Mouse (Mus musculus): ENCODE data around the gene Thap3.

The Thap3 gene

DNA sequence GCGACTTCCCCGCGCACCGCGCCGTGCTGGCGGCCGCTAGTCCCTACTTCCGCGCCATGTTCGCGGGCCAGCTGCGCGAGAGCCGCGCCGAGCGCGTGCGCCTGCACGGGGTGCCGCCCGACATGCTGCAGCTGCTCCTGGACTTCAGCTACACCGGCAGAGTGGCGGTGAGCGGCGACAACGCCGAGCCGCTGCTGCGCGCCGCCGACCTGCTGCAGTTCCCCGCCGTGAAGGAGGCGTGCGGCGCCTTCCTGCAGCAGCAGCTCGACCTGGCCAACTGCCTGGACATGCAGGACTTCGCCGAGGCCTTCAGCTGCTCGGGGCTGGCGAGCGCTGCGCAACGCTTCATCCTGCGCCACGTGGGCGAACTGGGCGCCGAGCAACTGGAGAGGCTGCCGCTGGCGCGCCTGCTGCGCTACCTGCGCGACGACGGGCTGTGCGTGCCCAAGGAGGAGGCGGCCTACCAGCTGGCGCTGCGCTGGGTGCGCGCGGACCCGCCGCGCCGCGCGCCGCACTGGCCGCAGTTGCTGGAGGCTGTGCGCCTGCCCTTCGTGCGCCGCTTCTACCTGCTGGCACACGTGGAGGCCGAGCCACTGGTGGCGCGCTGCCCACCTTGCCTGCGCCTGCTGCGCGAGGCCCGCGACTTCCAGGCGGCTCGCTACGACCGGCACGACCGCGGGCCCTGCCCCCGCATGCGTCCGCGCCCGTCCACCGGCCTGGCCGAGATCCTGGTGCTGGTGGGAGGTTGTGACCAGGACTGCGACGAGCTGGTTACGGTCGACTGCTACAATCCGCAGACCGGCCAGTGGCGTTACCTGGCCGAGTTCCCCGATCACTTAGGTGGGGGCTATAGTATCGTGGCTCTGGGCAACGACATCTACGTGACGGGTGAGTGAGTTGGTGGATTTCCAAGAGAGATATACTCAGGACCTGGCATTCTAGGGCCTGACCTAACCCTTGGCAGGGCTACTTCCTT is 20.6 kb upstream of the Thap3 start:
- peak; percentile 73 to 85 for DNase-seq (ENCODE audit: low spot score in 2 of 2)

DNA sequence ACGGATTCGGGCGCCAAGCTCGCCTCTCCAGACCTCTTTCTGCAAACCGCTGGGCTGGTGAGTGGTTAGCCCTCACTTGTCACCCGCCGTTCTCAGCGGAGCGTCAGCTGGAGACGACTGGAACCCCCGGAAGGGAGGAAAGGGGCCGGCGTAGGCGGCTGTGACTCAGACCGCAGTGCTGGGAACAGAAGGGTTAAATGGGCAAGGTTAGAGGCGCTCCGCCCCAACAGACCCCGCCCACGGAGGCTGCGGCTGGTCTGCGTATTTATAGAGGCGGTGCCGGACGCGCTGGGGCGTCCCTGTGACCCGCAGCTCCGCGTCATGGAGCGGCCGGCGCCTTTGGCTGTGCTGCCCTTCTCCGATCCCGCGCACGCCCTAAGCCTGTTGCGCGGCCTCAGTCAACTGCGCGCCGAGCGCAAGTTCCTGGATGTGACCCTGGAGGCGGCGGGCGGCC is 19.9 kb upstream of the Thap3 start, which contains the start of gene Klhl21:
Gene Klhl21 (plus strand): TSS at position 182 of the 454 bp plus-strand sequence.
- DNase-seq (ENCODE audit: low spot score in 2 of 2), result peak; percentile 92 to 94

DNA sequence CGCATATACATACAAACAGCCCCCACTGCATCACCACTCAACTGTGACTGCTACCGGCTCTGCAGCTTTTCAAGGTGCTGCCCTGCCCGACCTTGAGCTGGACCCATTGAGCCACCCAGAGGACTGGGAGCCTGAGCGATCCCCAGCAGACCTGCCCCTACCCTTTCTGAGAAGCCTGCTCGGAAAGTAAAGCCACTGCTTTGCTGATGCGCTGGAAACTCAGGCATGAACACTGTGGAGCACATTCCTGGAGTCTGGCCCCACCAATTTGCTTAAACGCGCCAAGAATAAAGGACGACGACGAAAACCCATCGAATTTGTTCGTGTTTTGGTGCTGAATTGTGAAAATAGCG is 19.3 kb upstream of the Thap3 start:
- DNase-seq (ENCODE audit: low spot score in 2 of 2), result no peak

DNA sequence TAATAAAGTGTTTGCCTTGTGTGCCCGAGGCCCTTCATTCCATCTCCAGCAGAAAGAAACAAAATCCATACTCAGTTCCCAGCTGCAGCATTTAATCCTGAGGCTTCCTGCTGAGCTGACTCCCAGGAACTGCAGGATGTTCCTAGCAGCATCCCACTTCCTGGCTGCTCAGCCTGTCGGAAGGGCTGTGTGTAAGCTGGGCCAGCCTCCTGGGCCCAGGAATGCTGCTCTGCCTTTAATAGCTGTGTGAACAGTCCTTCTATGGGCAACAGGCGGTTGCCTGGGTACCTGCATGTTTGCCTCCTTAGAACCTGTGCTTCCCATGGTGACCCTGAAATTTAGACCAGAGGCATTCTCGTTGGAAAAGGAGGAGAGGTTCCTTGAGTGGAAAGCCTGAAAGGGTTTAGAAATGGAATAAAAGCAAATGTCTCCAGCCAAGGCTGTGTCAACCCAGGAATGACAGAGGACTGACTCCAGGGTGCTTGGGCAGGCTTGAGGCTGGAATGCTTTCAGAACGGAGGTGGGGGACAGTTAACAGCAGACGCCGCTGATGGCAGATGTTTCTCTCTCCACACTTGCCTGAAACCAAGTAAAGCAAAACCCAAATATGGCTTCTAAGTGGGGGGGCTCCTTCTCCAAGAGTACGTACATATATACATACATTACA is 18.8 kb upstream of the Thap3 start:
- DNase-seq (ENCODE audit: low spot score in 2 of 2), result peak in 1 of 2 experiments; percentile 26

DNA sequence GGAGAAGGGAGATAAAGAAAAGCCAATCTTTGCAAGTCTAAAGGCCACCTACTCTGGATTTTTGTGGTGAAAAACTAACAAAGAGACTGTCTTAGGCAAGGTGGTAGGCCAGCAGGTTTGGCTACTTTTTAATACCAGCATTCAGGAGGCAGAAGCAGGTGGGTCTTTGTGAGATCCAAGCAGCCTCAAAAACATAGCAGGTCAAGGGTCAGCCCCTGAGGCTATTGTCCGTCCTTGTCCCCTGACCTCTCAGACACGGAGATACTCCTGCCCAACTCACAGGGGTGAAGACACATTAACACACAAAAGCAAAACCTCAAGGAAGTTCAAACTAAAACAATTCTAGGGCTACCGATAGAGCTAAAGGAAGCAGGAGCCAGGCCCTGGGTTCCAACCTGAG is 18.0 kb upstream of the Thap3 start:
- DNase-seq (ENCODE audit: low spot score in 2 of 2), result no peak

DNA sequence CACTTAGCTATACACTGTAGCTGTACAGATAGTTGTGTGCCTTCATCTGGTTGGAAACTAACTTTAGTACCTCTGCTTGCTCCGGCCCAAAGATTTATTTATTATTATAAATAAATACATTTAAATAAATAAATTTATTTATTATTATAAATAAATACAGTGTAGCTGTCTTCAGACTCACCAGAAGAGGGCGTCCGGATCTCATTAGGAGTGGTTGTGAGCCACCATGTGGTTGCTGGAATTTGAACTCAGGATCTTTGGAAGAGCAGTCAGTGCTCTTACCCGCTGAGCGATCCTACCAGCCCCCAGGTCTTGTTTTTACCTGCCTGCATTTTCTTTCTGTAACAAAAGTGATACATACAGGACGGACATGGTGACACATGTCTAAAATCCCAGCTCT is 17.3 kb upstream of the Thap3 start:
- no peak for DNase-seq (ENCODE audit: low spot score in 2 of 2)

DNA sequence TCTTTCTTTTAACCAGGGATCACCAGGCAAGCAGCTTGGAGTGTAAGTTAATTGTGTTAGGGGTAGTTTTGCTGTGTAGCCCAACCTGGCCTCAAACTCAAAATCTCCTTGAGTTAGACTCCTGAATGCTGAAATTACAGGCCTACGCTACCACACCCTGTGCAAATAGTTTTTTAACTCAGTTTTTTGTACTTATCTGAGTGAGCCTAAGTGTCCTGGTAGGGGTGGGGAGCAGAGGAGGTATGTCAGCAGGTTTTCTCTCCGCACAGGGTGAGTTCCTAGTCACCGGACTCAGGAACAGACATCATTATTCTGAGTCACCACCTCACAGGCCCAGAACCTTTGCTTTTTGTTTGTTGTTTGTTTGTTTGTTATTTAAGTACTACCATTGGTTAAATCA is 13.3 kb upstream of the Thap3 start:
- DNase-seq (ENCODE audit: low spot score in 2 of 2), result no peak

DNA sequence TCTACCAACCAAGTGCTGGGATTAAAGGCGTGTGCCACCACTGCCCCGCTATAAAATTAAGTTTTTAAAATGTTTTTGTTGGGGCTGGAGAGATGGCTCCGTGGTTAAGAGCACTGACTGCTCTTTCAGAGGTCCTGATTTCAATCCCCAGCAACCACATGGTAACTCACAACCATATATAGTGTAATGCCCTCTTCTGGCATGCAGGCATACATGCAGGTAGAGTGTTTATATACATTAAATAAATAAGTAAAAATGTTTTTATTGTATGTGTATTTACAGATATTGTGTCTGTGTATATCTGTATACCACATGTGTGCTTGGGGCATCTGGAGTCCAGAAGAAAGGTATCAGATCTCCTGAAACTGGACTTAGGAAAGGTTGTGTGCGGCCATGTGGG is 12.5 kb upstream of the Thap3 start:
- DNase-seq (ENCODE audit: low spot score in 2 of 2), result no peak

DNA sequence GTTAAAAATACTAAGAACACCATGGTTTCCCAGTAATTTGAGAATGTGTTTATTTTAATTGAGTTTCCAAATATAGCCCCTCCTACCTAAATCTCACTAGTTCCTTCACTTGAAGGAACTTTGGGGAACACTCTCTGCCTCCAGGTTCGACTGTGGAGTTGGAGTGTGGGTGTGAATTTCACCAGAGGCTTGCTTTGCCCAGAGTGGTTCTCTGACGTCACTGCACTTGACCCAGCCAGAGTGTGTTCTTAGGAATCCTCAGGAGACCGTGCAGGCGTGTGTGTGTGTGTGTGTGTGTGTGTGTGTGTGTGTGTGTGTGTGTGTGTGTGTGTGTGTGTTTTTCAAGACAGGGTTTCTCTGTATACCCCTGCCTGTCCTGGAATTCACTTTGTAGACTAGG is 12.1 kb upstream of the Thap3 start:
- DNase-seq (ENCODE audit: low spot score in 2 of 2), result peak; percentile 30 to 40

DNA sequence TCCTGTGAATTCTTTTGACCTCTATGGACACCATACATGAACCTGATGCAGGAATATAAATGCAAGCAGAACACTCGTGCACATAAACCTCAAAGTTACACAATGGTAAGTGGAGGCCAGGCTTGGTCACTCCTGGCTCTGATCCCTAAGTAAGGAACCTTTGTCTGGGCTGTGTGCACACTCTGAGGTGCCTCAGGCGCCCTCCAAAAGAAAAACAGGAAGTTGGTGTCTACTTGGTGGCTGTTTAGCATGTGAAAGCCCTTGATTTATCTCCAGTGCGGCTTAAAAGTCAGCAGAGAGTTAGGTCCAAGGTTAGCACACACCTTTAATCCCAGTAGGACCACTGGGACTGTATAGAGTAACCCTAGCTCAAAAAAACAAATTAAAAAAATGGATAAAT is 10.7 kb upstream of the Thap3 start:
- DNase-seq (ENCODE audit: low spot score in 2 of 2), result no peak

DNA sequence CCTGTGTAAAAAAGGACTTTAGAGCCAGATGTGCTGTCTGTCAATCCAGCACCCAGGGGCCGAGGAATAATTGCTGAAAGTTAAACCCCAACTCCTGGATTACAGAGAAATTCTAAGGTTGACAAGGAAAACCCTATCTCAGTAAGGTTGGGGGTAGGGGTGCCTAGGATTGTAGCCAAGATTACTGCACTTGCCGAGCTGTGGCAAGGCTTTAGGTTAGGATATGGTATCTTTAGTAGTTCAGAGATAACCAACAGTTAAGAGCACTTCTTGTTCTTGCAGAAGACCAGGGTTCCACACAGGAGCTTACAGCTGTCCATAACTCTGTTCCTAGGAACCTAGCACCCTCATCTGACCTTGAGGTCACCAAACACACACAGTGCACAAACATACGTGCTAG is 8.9 kb upstream of the Thap3 start:
- no peak for DNase-seq (ENCODE audit: low spot score in 2 of 2)

DNA sequence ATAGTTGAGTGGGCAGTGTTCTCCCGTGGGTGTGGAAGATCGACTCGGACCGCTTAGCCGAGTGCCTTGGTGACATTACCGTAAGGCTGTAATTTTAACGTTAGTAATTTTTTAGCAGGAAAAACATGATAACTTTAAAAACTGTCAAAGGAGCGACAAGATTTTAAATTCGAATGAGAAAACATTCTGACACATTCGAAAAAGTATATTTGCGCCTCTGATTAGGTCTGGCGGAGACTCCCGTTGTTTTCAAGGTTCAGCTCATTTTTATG is 8.1 kb upstream of the Thap3 start:
- no peak for DNase-seq (ENCODE audit: low spot score in 2 of 2)

DNA sequence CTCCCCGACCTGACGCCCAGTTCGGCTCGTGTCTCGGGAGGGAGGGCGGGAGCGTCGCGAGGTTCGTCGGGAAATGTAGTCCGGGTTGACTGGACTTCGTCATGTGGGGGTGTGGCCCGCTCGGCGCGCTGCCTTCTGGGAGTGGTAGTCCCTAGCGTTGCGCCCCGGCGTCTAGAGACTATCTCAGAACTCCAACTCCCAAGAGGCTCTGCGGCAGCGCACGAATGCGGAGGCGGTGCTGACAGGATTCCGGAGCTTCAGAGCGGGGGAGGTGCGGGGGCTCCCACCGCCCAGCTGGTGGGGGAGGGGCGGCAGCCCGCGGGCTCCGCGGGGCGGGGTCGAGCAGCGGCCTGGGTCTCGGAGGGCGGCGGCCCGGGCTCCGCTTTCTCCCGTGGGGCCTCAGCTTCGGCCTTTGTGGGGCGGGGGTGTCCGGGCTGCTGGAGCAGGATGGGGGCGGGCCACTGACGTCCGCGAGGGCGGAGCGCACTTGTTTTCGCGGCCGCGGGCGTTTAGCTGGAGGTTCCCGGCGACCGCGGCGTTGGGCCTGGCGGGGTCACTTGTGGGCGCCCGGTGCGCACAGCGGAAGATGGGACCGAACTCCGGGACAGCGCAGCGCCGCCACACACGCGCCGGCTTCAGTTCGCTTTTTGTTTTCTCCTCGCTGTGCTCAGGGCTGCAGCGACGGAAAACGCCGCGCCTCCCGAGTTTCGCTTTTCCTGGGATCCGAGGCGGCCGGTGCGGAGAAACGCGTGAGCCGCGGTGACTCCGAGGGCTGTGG is 7.6 kb upstream of the Thap3 start, which contains the start of gene Phf13:
Gene Phf13 (minus strand): TSS at position 86 of the 778 bp plus-strand sequence.
- DNase-seq (ENCODE audit: low spot score in 2 of 2), result peak; percentile 98 to 99

DNA sequence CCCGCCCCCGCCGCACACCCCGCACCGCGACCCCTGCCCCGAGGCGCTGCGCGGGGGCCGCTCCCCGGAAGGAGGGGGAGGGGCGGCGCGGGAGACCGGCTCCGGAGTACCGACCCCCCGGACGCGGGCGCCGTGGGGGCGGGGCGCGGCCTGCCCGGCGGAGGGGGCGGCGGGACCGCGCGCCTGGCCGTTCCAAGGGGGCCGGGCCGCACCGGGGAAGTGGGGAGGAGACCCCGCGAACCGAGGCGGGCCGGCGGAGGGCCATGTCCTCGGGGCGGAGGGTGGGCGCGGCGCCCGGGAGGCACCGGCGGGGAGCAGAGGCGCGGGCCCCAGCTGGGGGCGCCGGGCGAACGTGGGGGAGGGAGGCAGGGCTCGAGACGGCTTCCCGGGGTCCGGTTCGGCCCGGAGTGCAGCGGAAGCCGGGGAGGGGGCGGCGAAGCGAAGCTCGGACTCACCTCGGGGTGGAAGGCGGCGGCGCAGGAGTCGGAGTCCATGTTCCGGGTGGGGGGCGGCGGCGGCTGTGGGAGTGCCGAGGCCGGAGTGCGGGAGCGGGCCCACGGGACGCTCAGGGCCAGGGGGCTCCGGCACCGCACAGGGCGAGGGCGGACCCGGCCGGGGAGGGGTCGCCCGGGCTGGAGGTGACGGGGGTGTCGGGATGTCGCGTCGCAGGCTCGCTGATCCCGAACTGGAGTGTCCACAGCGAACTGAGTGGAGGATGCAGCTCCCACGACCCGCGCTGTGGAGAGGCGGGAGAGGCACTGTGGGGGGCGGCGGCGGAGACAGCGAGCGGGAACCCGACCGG is 6.8 kb upstream of the Thap3 start:
- DNase-seq (ENCODE audit: low spot score in 2 of 2), result no peak

DNA sequence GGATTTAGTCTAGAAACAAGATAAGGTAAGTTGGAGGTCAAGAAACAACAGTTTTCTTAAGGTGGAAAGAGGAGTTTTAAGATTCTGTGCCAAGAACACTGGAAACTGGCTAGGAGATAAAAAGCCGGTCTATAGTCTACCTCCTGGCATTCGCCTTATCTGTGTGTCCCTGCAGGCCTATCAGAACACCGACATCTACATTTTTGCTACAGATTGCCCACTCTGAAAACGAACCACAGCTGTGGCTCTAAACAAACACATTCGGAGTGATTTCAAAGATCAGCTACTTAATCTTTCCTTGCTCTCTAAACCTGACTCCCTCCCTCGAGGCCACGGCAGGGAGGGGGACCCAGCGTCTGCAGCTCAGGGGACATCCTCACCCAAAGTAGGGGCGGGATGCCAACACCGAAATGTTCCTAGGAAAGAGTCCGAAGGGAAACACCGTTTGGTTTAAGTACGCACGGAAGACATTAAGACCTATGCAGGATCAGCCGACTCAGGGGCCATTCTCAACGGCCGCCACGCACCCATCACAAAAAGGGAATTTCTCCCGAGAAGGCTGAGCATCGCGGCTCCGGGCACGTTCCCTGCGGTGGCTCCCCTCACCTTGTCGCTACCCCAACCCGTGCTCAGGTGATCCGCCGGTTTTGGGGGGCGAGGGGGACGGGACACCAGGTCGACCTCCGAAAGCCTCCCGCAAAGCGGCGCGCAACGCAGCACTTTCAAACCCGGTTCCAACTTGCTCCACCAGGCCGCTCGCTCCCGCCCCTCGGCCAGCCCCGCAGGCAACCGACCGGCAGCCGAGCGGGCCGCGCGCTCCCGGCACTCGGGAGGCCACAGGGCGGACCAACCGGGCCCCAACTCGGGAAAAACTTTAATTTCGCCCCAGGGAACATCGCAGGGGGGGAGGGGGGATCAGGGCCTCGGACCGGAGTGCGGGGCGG is 5.7 kb upstream of the Thap3 start:
- DNase-seq (ENCODE audit: low spot score in 2 of 2), result no peak

DNA sequence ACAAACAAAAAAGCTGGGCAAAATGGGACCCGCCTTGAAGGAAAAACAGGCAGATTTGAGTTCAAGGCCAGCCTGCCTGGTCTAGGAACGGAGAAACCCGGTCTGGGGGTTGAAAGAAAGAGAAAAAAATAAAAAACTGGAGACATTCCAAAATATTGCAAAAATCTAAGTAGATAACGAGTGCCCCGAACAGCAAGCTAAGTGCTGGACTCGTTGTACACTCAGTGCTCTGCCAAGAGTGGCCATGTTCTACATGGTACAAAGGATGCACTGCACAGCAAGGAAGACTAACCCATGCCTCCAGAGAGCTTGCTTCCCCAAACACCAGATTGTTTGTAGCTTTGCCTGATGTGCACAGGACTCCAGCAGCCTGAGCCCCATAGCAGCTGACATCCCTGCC is 4.2 kb upstream of the Thap3 start:
- DNase-seq (ENCODE audit: low spot score in 2 of 2), result no peak

DNA sequence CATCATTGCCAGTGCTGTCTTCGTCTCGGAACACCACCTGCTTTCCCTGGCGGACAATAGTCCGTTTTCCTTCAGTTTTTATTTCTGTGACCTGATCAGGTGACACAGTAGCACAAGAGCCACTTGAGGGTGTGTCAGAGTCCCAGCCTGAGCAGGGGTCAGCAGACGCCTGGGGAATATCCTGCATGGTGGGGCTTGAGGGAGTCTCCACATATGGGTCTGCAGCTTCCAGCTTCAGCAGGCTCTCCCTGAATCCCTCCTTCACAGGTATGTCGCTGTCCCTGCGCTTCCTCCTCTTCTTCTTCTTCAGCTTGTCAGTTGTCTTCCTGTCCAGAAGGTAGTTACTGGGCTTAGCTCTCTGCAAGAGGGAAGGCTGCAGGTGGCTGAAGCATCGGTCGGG is 3.3 kb upstream of the Thap3 start:
- DNase-seq (ENCODE audit: low spot score in 2 of 2), result no peak

DNA sequence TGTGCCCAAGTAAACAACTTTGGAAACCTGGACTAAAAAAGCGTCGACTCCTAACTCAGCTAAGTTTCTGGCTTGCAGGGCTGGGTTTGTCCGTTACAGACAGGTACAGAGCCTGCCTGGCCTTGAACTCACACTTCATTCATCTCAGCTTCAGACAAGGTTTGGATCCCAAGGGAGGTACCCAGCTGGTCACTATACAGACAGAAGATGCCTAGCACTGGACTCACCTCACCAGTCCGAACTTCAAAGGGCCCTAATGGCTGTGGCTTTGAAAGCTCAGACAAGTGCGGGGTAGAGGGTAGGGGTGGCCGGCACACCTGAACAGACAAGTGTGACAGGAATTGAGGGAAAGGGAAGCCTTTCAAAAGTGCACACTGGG is 302 bp upstream of the Thap3 start:
- no peak for DNase-seq (ENCODE audit: low spot score in 2 of 2)

DNA sequence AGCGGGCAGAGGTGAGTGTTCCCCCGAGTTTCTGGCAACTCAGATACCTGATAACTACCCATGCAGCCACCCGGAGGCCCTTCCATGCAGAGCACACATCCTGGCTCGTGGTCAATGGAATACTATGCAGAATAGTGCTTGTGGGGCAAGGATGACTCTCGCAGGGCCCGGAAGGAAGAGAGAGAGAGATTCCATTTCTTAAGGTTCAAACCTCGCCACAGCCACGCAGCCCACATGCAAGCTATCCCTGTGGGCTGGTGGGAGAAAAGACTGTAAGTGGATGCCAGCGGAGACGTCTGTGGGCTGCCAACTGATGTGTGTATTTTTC is 819 bp downstream of the Thap3 start:
- DNase-seq (ENCODE audit: low spot score in 2 of 2), result no peak

DNA sequence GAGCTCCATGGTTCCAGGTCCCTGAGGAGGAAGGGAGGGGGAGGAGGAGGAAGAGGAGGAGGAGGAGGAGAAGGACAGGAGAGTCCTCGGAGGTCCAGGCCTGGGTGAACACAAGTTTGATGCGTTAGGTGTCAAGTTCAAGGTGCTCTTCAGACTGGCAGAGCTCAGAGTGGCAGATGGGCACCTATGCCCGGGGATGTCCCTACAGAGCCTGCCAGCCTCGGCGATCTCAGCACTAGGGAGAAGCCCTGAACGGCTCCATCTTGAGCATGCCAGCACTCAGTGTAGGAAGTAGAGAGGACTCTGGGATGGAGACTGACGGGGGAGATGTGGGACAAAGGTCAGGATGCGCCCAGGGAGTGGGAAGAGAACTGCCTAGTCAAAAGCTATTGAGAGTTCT is 2.1 kb downstream of the Thap3 start:
- DNase-seq (ENCODE audit: low spot score in 2 of 2), result no peak

DNA sequence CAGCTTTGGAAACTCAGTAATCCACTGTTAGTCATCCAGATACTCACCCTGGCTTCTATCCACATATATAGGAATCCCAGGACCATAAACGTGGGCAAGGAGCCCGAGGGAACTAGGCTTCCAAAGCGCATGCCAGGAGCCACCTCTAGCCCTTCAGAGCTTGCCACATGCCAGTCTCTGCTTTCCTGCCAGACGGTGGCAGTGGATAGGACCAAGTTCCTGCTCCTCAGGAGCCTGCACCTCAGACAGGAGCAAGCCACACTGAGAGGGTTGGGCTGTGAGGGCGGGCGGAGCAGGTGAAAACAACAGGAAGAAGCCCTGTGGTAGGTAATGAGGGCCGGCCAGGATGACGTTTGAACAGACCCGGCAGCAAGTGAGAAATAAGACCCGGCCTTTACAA is 2.9 kb downstream of the Thap3 start:
- DNase-seq (ENCODE audit: low spot score in 2 of 2), result no peak
